Mouse (Mus musculus): Measurements from ENCODE around the gene Catip. TPM values are rescaled to one million over a fixed set of nuclear protein-coding genes. Genes with fewer than 3 reads are reported as not detected.
A peak's percentile ranks its signal among the peaks of the same experiment; 100 is the strongest.

Gene Catip
- polyA plus RNA-seq, 1 experiment from 2014 or later: 0.55 TPM

- H3K27me3 ChIP-seq (replicated peaks): no peaks in the 10 kb centered on the region
- no peak overlapping the region for H3K27ac ChIP-seq
- no peak for ATAC-seq (ENCODE audit: insufficient read depth, low FRiP score, low read depth)
- no peak overlapping the region for H3K4me3 ChIP-seq (replicated peaks)
- H3K36me3 ChIP-seq: no peaks in the 10 kb centered on the region
- no peak overlapping the region for H3K9ac ChIP-seq
- no peak overlapping the region for H3K4me2 ChIP-seq
- no peaks in the 10 kb centered on the region for H3K9me3 ChIP-seq
- 32% methylated on average over 2 of the region's 2 CpGs for WGBS
- H3K4me1 ChIP-seq: no peaks in the 10 kb centered on the region; the same call in 1 of the 2 replicates
Measured at GRCm38 (mm10) chr1:74411753-74412325, 49.9 kb downstream of the Catip start.

DNA sequence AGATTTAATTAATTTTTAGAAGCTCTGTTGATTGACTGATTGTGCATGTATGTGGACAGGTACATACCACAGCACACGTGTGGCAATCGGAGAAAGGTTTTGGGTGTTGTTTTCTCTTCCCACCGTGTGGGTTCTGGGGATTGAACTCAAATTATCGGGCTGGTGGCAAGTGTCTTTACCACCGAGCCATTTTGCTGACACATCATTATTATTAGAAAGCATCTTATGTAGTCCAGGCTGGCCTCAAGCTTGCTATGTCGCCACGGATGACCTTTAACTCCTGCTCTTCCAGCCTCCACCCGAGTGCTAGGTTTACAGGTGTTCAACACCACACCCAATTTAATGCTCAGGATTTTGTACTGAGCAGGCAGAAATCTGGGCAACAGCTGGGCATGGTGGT lies 50.8 kb downstream of the Catip start:
- H3K4me2 ChIP-seq: no peak overlapping the region
- no peaks in the 10 kb centered on the region; the same call in 1 of the 2 replicates for H3K4me1 ChIP-seq
- H3K27ac ChIP-seq: no peak overlapping the region

GRCm38 (mm10) chr1:74415143-74415542 lies 53.2 kb downstream of the Catip start:
- Histone ChIP-seq H3K4me1 (no peaks in the 10 kb centered on the region), H3K9ac (no peak overlapping the region), H3K36me3 (no peaks in the 10 kb centered on the region), H3K4me2 (no peak overlapping the region), H3K9me3 (no peaks in the 10 kb centered on the region), H3K27ac (no peak overlapping the region), H3K27me3 (replicated peaks) (no peaks in the 10 kb centered on the region), H3K4me3 (replicated peaks) (no peak overlapping the region)
- peak; percentile 61; the same call in 1 of the 2 replicates for ATAC-seq (ENCODE audit: insufficient read depth, low FRiP score, low read depth)
- 45% methylated on average over 4 of the region's 4 CpGs for WGBS

More for the DNA sequence above, 50.8 kb downstream of the Catip start:
- Histone ChIP-seq H3K27me3 (replicated peaks) (no peaks in the 10 kb centered on the region), H3K9ac (no peak overlapping the region), H3K9me3 (no peaks in the 10 kb centered on the region), H3K36me3 (no peaks in the 10 kb centered on the region), H3K4me3 (replicated peaks) (no peak overlapping the region)
- ATAC-seq (ENCODE audit: insufficient read depth, low FRiP score, low read depth): no peak
- 80% methylated on average over 8 of the region's 8 CpGs for WGBS

MicroRNAs within 50 kb of the gene (microRNA counts, 519-probe panel; counts per million panel counts)
- microRNA mmu-miR-26b: 3,034 counts per million, percentile 78 among the panel's probes with 10 or more counts

Small RNA genes lying within 50 kb of the gene (microRNA-seq; reads per million reads assigned to microRNA genes)
- 47,697 reads per million, percentile 99 among the genes with 10 or more reads in this experiment for gene Mir26b

Other genes starting within 250 kb of the Catip start
- gene Tns1, start 237.7 kb upstream of the Catip start, polyA plus RNA-seq (2015; fragmentation: Nextera tagmentation; extraction: Ambion mirVana): 34.5 and 40.3 TPM in 2 replicates
- gene Rufy4, start 236.6 kb upstream of the Catip start, polyA plus RNA-seq (2015; fragmentation: Nextera tagmentation; extraction: Ambion mirVana): 0.23 and 0.43 TPM in 2 replicates
- 0.67 and 0.69 TPM in 2 replicates for gene Cxcr2, start 208.1 kb upstream of the Catip start, polyA plus RNA-seq (2015; fragmentation: Nextera tagmentation; extraction: Ambion mirVana)
- gene Cxcr1, start 167.5 kb upstream of the Catip start, polyA plus RNA-seq (2015; fragmentation: Nextera tagmentation; extraction: Ambion mirVana): not detected in 2 replicates
- gene Arpc2, start 126.0 kb upstream of the Catip start, polyA plus RNA-seq (2015; fragmentation: Nextera tagmentation; extraction: Ambion mirVana): 493 and 505 TPM in 2 replicates
- gene Gpbar1, start 83.6 kb upstream of the Catip start, polyA plus RNA-seq (2015; fragmentation: Nextera tagmentation; extraction: Ambion mirVana): 1.1 and 1.3 TPM in 2 replicates
- 229 and 235 TPM in 2 replicates for gene Aamp, start 77.4 kb upstream of the Catip start, polyA plus RNA-seq (2015; fragmentation: Nextera tagmentation; extraction: Ambion mirVana)
- gene Pnkd, start 77.2 kb upstream of the Catip start, polyA plus RNA-seq (2015; fragmentation: Nextera tagmentation; extraction: Ambion mirVana): 117 and 124 TPM in 2 replicates
- 68.3 and 73.4 TPM in 2 replicates for gene Tmbim1, start 56.5 kb upstream of the Catip start, polyA plus RNA-seq (2015; fragmentation: Nextera tagmentation; extraction: Ambion mirVana)
- gene Slc11a1, start 13.1 kb downstream of the Catip start, polyA plus RNA-seq (2015; fragmentation: Nextera tagmentation; extraction: Ambion mirVana): 6.1 and 6.6 TPM in 2 replicates
- 82.9 and 86.2 TPM in 2 replicates for gene Ctdsp1, start 29.4 kb downstream of the Catip start, polyA plus RNA-seq (2015; fragmentation: Nextera tagmentation; extraction: Ambion mirVana)
- 32.2 and 41.1 TPM in 2 replicates for gene Vil1, start 47.3 kb downstream of the Catip start, polyA plus RNA-seq (2015; fragmentation: Nextera tagmentation; extraction: Ambion mirVana)
- 51.1 and 57.6 TPM in 2 replicates for gene Cnot9, start 143.9 kb downstream of the Catip start, polyA plus RNA-seq (2015; fragmentation: Nextera tagmentation; extraction: Ambion mirVana)
- gene Plcd4, start 180.8 kb downstream of the Catip start, polyA plus RNA-seq (2015; fragmentation: Nextera tagmentation; extraction: Ambion mirVana): 0.69 and 1.1 TPM in 2 replicates
- gene Usp37, start 182.2 kb downstream of the Catip start, polyA plus RNA-seq (2015; fragmentation: Nextera tagmentation; extraction: Ambion mirVana): 24.1 and 26.6 TPM in 2 replicates
- gene Zfp142, start 226.1 kb downstream of the Catip start, polyA plus RNA-seq (2015; fragmentation: Nextera tagmentation; extraction: Ambion mirVana): 5.8 and 5.9 TPM in 2 replicates
- 16.5 and 17.1 TPM in 2 replicates for gene Bcs1l, start 226.2 kb downstream of the Catip start, polyA plus RNA-seq (2015; fragmentation: Nextera tagmentation; extraction: Ambion mirVana)
- gene Rnf25, start 239.3 kb downstream of the Catip start, polyA plus RNA-seq (2015; fragmentation: Nextera tagmentation; extraction: Ambion mirVana): 31.4 and 31.8 TPM in 2 replicates
- 3.3 and 5.9 TPM in 2 replicates for gene Stk36, start 239.3 kb downstream of the Catip start, polyA plus RNA-seq (2015; fragmentation: Nextera tagmentation; extraction: Ambion mirVana)

Data from stomach, embryonic 15.5 days (tissue).